Mouse (Mus musculus) skeletal muscle tissue, adult 2 months (tissue): ENCODE results near the gene Snx9.
A peak's percentile ranks its signal among the peaks of the same experiment; 100 is the strongest.

ENCODE experiments used
- DNase-seq: peaks from one replicate; pipeline ENCODE4 v3.0.0-alpha.2; 2012; ENCODE audit warnings: low read depth, low spot score

Snx9 gene

GRCm38 (mm10) chr17:5926710-5927109 is 85.6 kb downstream of the Snx9 start:
- DNase-seq = no peak

GRCm38 (mm10) chr17:5929031-5929430 is 87.9 kb downstream of the Snx9 start:
- DNase-seq = no peak

- DNase-seq = no peak
Observed at GRCm38 (mm10) chr17:5932161-5932560, 91.0 kb downstream of the Snx9 start.

GRCm38 (mm10) chr17:5934554-5935324 is 93.6 kb downstream of the Snx9 start:
- DNase-seq = peak; percentile 77

- no peak for DNase-seq
Observed at GRCm38 (mm10) chr17:5935680-5936079, 94.6 kb downstream of the Snx9 start.

GRCm38 (mm10) chr17:5936276-5936675 is 95.1 kb downstream of the Snx9 start:
- DNase-seq = peak; percentile 69

GRCm38 (mm10) chr17:5937441-5937840 is 96.3 kb downstream of the Snx9 start:
- DNase-seq = no peak

- no peak for DNase-seq
Observed at GRCm38 (mm10) chr17:5939871-5940270, 98.7 kb downstream of the Snx9 start.

- peak; percentile 62 for DNase-seq
Observed at GRCm38 (mm10) chr17:5940792-5941191, 99.7 kb downstream of the Snx9 start.

GRCm38 (mm10) chr17:5941230-5942043 is 100.3 kb downstream of the Snx9 start, which contains the start of gene Synj2:
TSS of gene Synj2 (plus strand) at chr17:5941280.
- DNase-seq = no peak

GRCm38 (mm10) chr17:5942156-5942555 is 101.0 kb downstream of the Snx9 start:
- DNase-seq = no peak

- no peak for DNase-seq
Observed at GRCm38 (mm10) chr17:5943053-5943452, 101.9 kb downstream of the Snx9 start.

- DNase-seq = no peak
Observed at GRCm38 (mm10) chr17:5947039-5947438, 105.9 kb downstream of the Snx9 start.

- DNase-seq = no peak
Observed at GRCm38 (mm10) chr17:5952455-5952854, 111.3 kb downstream of the Snx9 start.

GRCm38 (mm10) chr17:5956350-5957000 is 115.3 kb downstream of the Snx9 start:
- no peak for DNase-seq

- DNase-seq = no peak
Observed at GRCm38 (mm10) chr17:5957097-5957496, 116.0 kb downstream of the Snx9 start.

GRCm38 (mm10) chr17:5958229-5958628 is 117.1 kb downstream of the Snx9 start:
- no peak for DNase-seq

GRCm38 (mm10) chr17:5958636-5959035 is 117.5 kb downstream of the Snx9 start:
- DNase-seq = no peak

GRCm38 (mm10) chr17:5959096-5959495 is 118.0 kb downstream of the Snx9 start:
- DNase-seq = no peak

- peak; percentile 57 for DNase-seq
Observed at GRCm38 (mm10) chr17:5959802-5960201, 118.7 kb downstream of the Snx9 start.

- DNase-seq = no peak
Observed at GRCm38 (mm10) chr17:5963766-5964165, 122.6 kb downstream of the Snx9 start.

- no peak for DNase-seq
Observed at GRCm38 (mm10) chr17:5965084-5965781, 124.1 kb downstream of the Snx9 start.
